Mouse (Mus musculus) ovary, postnatal 14 days (tissue): ENCODE measurements at regions not wholly inside any gene's neighbourhood (a gene's known extent, or its start where the extent isn't known, plus 50 kb on each side); places are given as distances from the start of the nearest gene placed in this dataset.
"Not testable (repeated sequence)": the region's sequence is repeated elsewhere in the genome, so short reads cannot be mapped to it uniquely, and the experiment has no call there.

Experiments
- DNase-seq: peaks from one replicate; pipeline ENCODE4 v3.0.0; 2022; ENCODE audit warnings: low spot score

- no peak for DNase-seq
Observed at GRCm38 (mm10) chr13:70012123-70012522, 209.9 kb downstream of the Med10 start.

- no peak for DNase-seq
Observed at GRCm38 (mm10) chr13:70015183-70015582, 213.0 kb downstream of the Med10 start.

- no peak for DNase-seq
Observed at GRCm38 (mm10) chr13:70017535-70017934, 215.3 kb downstream of the Med10 start.

DNA sequence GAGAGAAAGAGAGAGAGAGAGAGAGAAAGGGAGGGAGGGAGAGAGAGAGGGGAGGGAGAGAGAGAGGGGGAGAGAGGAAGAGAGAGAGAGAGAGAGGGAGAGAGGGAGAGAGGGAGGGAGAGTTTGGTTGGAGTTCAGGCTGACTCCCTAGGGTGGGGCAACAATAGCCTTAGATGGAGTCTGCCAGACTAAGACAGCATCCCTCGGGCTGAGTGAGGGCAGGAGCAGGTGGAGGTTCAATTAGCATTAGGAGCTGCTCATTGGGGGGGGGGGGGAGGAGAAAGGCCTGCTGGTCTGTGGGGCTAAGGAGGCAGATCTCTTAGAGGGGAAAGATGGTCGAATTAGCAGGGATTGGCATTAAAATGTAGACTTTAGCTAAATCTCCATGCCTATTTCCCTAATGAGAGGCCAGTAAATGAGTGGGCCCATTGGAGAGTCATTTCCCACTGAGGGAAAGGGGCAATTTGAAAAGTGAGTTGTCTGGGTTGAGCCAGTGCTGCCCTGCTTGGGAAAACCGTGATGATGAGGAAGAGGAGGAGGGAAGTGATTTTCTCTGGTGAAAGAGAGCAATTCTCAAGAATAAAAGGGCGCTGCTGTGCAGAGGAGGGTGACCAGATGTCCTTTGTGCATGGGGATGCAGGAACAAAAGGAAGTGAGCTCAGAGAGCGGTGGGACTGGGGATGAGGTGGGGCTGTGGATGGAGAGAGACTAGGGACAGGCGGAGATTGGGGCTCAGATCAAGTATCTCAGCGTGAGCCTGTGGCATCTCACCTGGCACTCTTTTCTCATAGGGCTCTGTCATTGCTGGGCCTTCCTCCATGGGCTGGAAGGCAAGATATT lies 218.0 kb downstream of the Med10 start:
- no peak for DNase-seq

DNA sequence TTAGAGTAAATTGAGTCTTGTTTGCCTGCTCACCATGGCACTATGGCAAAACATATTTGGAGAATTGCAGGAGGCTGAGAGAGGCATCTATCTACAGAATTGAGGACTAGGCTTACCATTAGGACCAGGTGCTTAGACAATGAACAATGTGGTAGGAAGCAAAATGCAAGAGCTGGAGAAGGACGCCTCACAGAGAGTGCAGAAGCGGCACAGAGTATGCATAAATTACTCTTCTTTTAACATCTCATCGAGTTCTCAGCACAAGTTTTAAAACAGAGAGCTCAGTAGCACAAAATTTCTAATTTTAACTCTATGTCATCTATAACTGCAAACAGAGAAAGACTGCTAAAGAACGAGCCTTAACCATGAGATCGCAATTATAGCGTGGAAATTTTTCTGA lies 231.1 kb downstream of the Med10 start:
- DNase-seq: no peak

GRCm38 (mm10) chr13:70033763-70034162 lies 231.6 kb downstream of the Med10 start:
- DNase-seq: no peak

DNA sequence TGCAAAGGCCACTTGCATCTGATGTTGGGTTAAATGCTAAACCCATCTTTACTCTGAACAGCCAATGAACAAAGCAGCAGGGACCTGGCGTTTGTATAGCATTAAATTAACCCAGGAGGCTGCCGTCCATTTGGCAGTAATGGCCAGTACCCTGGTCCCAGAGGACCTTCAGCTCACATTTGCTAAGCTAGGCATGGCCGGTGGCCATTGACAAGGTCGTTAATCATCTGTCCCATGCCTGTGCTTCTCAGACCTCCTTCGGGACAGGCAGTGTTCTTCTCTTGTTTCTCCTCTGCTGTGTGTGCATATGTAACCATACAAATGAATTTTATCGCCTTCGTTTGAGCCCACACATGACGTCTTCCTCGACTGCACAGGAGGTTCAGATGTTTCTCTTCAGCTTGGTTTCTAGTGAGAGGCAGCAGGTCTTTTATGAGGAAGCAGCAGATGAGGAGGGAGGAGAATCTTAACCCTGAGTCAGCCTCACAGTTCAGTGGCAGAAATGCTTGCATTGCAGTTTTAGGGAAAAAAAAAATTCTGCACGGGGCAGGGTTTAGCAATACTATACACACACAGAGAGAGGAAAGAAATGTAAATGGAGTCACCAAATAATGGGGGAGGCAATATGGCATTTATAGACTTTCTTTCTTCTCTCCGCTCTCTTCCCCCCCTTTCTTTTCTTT lies 235.9 kb downstream of the Med10 start:
- no peak for DNase-seq

DNA sequence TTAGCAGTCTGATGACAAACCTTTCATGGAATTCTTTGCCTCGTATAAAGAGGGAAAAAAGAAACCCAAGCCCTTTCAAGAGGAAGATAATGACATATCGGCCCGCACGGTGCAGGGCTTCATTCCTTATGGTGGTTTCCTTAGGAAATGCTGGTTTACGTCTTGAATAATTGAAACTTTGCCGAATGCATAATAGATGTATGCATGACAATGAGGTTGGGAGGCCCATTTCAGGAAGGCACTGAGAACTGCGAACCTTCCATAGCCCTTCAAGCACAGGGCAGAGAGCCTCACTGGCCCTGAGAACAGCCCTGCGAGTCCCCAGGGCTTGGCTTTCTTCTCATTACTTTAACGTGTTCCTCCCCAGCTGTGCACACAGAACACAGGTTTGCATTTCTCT lies 255.7 kb downstream of the Med10 start:
- no peak for DNase-seq

DNA sequence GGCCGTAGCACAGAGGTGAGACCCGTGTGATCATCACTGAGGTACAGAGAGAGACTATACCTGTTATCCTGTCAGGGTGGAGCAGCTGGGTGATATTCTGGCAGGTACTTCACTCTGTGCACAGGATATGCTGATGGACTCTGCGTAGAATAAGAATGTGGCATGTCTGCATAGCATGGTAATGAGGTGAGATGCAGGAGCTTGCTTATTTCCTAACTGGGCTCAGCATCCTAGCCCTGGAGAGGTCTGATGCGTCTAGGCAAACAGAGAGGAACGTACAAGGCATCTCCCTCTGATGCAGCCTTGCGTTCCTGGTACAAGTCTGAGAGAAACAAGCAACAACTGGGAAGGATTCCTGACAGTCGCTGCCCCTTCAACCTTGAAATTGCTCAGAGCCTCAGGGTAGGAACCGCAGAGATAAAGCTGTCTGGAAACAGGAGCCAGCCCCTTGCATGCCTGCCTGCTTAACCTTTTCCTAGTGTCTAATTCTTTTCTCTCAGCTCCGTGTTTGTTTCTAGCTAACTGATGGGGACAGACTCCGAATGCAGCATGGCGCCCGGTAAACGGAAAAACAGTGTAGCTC lies 259.3 kb downstream of the Med10 start:
- DNase-seq: no peak

DNA sequence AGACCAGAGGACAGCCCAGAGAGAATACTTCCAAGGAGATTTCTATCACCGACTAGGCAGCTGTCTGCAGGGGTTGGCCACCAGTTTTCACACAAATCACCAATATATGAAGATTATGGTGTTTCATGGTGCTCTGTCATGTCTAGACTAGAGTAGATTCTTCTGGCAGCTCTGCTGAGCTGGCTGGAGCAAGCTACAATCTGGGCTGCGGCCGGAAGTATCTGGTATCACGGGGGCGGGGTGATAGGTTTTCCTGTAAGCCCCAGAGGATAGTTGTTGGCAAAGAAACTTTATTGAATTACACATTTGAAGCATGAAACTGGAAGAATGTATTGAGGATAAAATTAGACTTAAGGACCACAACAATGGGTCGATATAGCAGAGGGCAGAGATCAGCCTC lies 271.5 kb downstream of the Med10 start:
- no peak for DNase-seq

GRCm38 (mm10) chr13:70075353-70075752 lies 273.2 kb downstream of the Med10 start:
- no peak for DNase-seq

GRCm38 (mm10) chr13:70081108-70081507 lies 278.9 kb downstream of the Med10 start:
- DNase-seq: no peak

- DNase-seq: no peak
Observed at GRCm38 (mm10) chr13:70092886-70093285, 290.7 kb downstream of the Med10 start.

- no peak for DNase-seq
Observed at GRCm38 (mm10) chr13:70093970-70094369, 291.8 kb downstream of the Med10 start.

DNA sequence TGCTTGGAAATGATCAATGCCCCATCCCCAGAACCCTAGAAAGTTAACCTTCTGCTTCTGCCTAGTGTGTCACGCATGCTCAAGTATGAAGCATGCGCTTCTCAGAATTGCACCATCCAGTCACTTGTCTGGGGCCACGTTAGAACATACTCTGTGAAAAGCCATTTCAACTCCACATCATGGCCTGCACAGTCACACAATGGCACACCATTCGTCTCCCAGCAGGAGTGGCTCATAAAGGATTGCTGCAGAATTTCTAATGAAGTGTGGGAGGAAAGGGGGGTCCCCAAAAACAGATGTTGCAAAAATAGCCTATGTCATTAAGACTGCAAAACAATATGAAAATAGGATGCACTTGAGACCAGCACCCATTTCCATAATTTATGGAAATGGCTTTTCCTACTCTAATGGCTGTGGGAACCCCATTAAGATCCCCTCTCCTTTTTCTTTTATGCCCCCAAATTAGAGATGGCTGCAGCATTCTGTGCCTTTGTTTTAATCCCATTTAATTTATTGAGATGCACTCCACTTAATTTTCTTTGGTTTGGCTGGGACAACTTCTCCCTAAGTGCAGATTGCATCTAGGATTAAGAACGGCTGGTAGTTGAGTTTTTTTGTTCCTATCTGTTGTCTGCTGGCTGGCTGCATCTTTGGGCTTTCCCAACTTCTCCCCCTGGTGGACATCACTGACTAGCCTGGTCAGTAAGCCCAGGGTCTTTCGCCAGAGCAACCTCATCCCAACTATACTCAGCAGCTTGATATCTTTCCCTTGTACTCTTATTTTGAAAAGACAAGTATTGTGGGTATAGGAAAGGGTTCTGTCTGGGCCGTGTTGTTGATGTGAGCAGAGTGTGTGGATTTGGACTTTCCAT lies 294.5 kb downstream of the Med10 start:
- DNase-seq: peak; percentile 9

- DNase-seq: not testable (repeated sequence)
Observed at GRCm38 (mm10) chr13:70100091-70100490, 297.9 kb downstream of the Med10 start.

DNA sequence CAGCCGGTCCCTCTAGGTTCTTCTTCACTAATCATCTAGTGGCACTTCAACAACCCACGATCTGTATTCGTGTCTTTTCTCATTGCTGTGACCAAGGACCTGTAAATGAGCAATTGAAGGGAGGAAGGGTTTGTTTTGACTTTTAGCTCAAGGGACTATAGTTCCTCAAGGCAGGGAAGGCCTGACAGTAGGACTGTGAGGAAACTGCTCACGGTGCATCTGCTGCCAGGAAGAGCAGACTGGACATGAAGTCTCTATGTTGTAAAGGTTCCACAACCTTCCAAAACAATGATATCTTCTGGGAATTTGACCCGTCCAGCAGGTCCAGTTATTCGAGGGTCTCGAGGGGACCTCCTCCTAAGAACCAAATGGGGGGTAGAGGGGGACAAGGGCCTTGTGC lies 300.8 kb downstream of the Med10 start:
- DNase-seq: no peak

GRCm38 (mm10) chr13:70103491-70103890 lies 301.3 kb downstream of the Med10 start:
- DNase-seq: not testable (repeated sequence)

GRCm38 (mm10) chr13:70103903-70104302 lies 301.7 kb downstream of the Med10 start:
- DNase-seq: no peak

- DNase-seq: no peak
Observed at GRCm38 (mm10) chr13:70115576-70115975, 313.4 kb downstream of the Med10 start.

DNA sequence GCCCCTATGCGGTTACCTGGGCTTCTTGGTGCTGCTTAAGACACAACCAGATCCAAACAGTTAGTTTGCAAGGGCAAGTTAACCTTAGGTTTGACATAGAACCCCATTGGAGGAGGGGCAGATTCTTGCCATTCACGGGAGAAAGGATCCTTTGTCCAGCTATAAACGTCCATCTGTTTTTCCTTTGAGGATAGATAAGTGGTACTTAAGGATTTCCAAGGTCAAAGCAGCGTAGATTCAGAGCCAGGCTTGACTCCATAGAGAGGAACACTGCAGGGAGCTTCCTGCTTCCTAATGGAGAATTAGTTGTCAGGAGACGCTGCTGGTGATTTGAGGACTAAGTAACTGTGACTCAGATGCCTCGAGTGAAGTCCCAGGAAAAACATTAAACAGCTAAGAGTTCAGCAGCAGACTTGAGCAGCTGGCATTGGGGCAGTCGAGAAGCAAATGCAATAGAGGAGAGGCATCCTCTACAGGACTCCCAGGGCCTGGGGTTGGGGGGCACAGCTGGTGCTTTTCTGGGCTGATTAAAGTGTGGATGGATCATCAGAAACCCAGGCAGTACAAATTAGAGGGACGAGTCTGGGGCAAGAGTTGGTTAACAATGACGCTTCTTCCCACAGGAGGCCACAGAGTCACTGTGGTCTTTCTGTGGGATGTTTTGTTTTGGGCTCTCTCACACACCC lies 322.8 kb downstream of the Med10 start:
- no peak for DNase-seq

DNA sequence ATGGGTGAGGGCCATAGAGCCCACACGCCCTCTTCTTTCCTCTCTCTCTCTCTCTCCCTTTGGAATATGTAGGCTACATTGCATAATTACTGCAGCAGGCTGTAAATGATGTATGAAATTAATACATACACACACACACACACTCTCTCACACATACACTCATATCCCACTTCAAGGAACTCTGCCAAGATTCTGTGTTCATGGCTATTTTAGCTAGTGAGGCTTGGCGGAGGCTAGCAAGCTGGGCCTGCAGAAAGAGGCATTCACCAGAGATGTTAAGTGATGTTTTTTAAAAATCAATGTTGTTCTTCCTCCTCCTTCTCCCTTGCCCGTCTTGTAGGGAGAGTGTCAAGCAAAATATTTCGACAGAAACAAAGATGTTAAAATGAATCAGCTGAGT lies 325.1 kb downstream of the Med10 start:
- no peak for DNase-seq
